Mouse (Mus musculus): ENCODE measurements at regions not wholly inside any gene's neighbourhood (a gene's known extent, or its start where the extent isn't known, plus 50 kb on each side); places are given as distances from the start of the nearest gene placed in this dataset.

DNA sequence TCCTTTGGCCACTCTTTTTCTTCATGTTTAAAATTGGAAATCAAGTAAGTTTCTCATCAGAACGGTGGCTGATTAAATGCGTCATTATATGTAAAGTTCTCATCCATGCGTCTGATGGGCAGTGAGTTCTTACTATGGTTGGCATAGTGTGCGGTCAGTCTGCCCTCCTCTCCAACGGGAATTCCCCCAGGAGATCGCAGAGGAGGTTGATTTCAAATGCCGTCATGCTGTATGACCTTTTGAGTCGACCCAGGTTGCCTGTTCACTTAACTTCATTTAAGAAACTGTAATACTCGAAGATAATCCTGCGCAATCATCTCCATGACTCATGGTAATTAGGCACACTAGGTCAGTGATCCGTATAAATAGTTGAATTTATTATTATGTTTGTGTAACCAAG lies 68.4 kb upstream of the Ampd3 start:
- 83% methylated on average over 11 of the region's 11 CpGs for WGBS
- Histone ChIP-seq H3K4me3 (ENCODE audit: low read depth, low read length) (no peak overlapping the region), H3K4me1 (replicated peaks; ENCODE audit: control insufficient read depth, insufficient read depth, low read length) (no peaks in the 10 kb centered on the region), H3K9ac (ENCODE audit: low read length) (no peak overlapping the region), H3K27me3 (replicated peaks; ENCODE audit: control insufficient read depth, insufficient read depth, low read length) (no peaks in the 10 kb centered on the region), H3K27ac (ENCODE audit: low read depth) (no peak overlapping the region), H3K4me2 (ENCODE audit: low read length) (no peak overlapping the region), H3K9me3 (ENCODE audit: control insufficient read depth, low read length) (no peaks in the 10 kb centered on the region), H3K36me3 (ENCODE audit: control insufficient read depth, insufficient read depth, low read length) (no peaks in the 10 kb centered on the region)
- DNase-seq (ENCODE audit: low spot score) (no peak), ATAC-seq (replicated peaks; ENCODE audit: low FRiP score, low TSS enrichment, low read depth) (no peak)

DNA sequence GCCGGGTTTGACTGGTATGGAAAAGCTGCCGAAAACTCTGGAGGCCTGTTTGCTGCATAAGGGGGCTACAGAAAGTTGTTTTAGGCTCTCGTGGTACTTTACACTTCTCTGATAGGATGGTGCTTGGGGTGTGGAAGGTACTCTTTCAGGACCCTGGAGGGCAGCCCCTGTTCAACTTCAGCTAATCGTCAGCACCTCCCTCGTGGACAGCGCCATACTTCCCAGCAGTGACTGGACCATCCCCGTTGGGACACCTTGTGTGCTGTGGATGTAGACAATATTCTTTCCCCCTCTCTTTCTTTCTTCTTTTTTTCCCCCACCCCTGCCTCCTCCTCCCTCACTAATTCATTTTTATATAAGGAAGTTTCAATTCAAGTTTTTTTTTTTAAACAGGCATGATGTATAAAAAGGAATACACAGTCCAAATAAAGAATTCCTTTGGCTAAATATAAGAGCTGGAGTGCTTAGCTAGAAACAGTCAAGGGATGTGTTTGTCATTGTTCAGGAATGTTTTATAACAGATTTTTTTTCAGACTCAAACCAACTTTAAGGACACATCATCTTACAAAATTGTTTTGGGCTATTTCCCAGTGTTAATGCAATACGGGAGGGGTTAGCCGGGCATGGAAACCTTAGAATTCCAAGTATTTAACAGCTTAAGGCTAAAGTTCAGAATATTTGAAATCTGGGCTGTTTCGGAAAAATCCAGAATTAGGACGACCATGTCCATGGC lies 66.2 kb upstream of the Ampd3 start:
- Histone ChIP-seq H3K9ac (ENCODE audit: low read length) (no peak overlapping the region), H3K27ac (ENCODE audit: low read depth) (no peak overlapping the region), H3K9me3 (ENCODE audit: control insufficient read depth, low read length) (no peaks in the 10 kb centered on the region), H3K4me2 (ENCODE audit: low read length) (no peak overlapping the region), H3K4me3 (ENCODE audit: low read depth, low read length) (no peak overlapping the region), H3K36me3 (ENCODE audit: control insufficient read depth, insufficient read depth, low read length) (no peaks in the 10 kb centered on the region), H3K4me1 (replicated peaks; ENCODE audit: control insufficient read depth, insufficient read depth, low read length) (no peaks in the 10 kb centered on the region), H3K27me3 (replicated peaks; ENCODE audit: control insufficient read depth, insufficient read depth, low read length) (no peaks in the 10 kb centered on the region)
- WGBS = 54% methylated on average over 11 of the region's 11 CpGs
- no peak for ATAC-seq (replicated peaks; ENCODE audit: low FRiP score, low TSS enrichment, low read depth)
- peak; percentile 87 for DNase-seq (ENCODE audit: low spot score)

DNA sequence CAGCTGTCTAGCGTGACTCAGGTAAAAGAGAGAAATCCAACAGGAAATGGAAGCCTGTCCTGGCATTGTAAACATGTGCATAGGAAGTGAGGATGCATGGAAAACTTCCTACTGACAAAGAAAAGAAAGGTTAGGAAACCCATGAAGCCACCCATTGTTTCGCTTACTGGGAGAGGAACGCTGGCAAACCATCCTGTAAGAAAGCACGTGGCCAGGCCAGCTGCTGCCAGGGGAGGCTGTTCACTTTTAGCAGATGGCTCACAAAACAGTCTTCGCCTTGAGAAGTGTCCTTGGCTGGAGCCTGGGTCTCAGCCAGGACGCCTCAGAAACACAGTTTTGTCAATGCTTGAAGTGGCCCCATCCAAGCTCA lies 65.6 kb upstream of the Ampd3 start:
- H3K27ac ChIP-seq (ENCODE audit: low read depth) = no peak overlapping the region
- no peak overlapping the region for H3K4me3 ChIP-seq (ENCODE audit: low read depth, low read length)
- H3K4me1 ChIP-seq (replicated peaks; ENCODE audit: control insufficient read depth, insufficient read depth, low read length) = no peaks in the 10 kb centered on the region
- no peaks in the 10 kb centered on the region for H3K9me3 ChIP-seq (ENCODE audit: control insufficient read depth, low read length)
- ATAC-seq (replicated peaks; ENCODE audit: low FRiP score, low TSS enrichment, low read depth) (no peak), DNase-seq (ENCODE audit: low spot score) (no peak)
- 74% methylated on average over 6 of the region's 6 CpGs for WGBS
- H3K27me3 ChIP-seq (replicated peaks; ENCODE audit: control insufficient read depth, insufficient read depth, low read length) = no peaks in the 10 kb centered on the region
- H3K36me3 ChIP-seq (ENCODE audit: control insufficient read depth, insufficient read depth, low read length) = no peaks in the 10 kb centered on the region
- no peak overlapping the region for H3K9ac ChIP-seq (ENCODE audit: low read length)
- no peak overlapping the region for H3K4me2 ChIP-seq (ENCODE audit: low read length)

DNA sequence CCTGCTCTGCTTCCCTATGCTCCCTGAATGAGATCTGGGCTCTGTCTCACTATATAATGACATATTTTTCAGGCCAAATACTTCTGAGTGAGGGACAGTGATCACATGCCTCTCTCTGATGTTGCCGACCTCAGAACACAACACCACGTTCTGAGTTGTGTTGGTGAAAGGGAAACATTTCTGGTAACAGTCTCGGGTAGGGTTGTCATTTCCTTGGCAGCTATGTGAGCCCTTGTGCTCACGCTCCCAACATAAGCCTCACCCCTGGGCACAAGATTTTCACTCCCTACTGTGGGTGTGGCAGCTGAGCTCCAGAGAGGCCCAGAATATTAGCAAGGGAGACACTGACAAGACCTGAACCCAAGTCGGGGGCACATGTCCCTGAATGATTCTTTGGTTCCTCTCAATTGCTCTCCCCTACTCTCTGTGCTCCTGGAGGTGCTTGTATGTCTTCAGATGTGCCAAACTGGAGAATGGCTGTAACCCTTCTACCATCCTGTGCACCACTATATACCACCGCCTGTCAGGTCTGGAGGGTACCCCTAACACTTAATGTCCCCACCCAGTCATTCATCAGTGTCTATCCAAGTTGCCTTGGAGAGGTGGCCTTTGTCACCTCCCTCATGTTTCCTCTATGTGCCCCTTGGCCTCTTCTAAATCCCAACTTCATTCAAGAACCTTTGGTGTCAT lies 62.5 kb upstream of the Ampd3 start:
- no peak overlapping the region for H3K4me3 ChIP-seq (ENCODE audit: low read depth, low read length)
- no peak for DNase-seq (ENCODE audit: low spot score)
- WGBS = 64% methylated on average over 6 of the region's 6 CpGs

DNA sequence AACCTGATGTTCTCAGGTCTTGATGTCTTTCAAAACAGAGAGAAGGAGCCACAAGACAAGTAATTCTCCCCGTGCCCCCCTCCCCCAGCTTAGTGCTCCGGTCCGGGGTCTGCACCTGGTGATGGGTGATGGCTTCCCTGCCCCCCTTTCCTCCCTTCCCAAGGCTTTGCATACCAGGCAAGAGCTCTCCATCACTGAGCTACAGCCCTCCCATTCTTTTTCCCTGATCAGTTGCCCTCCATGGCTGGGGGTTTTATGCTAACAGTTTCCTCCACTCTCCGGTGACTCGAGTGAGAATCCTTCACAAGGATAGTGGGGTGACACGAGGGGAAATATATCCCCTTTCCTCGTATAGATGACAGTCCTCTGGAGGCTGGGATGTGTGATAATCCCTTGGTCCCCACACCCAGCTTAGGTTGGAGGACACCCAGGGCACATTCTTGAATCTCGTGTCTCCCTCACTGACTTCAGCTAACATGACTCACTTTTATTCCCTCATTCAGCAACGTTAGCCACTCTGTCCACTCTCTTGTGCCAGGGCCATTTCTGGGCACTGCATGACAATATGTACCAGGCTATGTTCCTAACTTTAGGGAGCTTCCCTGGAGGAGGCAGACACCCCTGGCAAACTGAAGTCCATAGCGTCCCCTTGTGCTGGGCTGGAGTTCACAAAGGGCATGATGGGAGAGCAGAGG lies 61.9 kb upstream of the Ampd3 start:
- Histone ChIP-seq H3K9ac (ENCODE audit: low read length) (no peak overlapping the region), H3K27ac (ENCODE audit: low read depth) (no peak overlapping the region), H3K4me3 (ENCODE audit: low read depth, low read length) (no peak overlapping the region), H3K36me3 (ENCODE audit: control insufficient read depth, insufficient read depth, low read length) (no peaks in the 10 kb centered on the region), H3K9me3 (ENCODE audit: control insufficient read depth, low read length) (0 out of 2 replicates have a peak, but pooled peaks cover under 1% of the 10 kb centered on the region), H3K27me3 (replicated peaks; ENCODE audit: control insufficient read depth, insufficient read depth, low read length) (no peaks in the 10 kb centered on the region), H3K4me1 (replicated peaks; ENCODE audit: control insufficient read depth, insufficient read depth, low read length) (no peaks in the 10 kb centered on the region), H3K4me2 (ENCODE audit: low read length) (no peak overlapping the region)
- ATAC-seq (replicated peaks; ENCODE audit: low FRiP score, low TSS enrichment, low read depth) (no peak), DNase-seq (ENCODE audit: low spot score) (peak; percentile 49)
- 76% methylated on average over 10 of the region's 10 CpGs for WGBS

More for the DNA sequence above, 62.5 kb upstream of the Ampd3 start:
- H3K36me3 ChIP-seq (ENCODE audit: control insufficient read depth, insufficient read depth, low read length) = no peaks in the 10 kb centered on the region
- no peak overlapping the region for H3K4me2 ChIP-seq (ENCODE audit: low read length)
- H3K9ac ChIP-seq (ENCODE audit: low read length) = no peak overlapping the region
- no peak for ATAC-seq (replicated peaks; ENCODE audit: low FRiP score, low TSS enrichment, low read depth)
- H3K9me3 ChIP-seq (ENCODE audit: control insufficient read depth, low read length) = no peaks in the 10 kb centered on the region
- no peaks in the 10 kb centered on the region for H3K4me1 ChIP-seq (replicated peaks; ENCODE audit: control insufficient read depth, insufficient read depth, low read length)
- no peaks in the 10 kb centered on the region for H3K27me3 ChIP-seq (replicated peaks; ENCODE audit: control insufficient read depth, insufficient read depth, low read length)
- H3K27ac ChIP-seq (ENCODE audit: low read depth) = no peak overlapping the region

DNA sequence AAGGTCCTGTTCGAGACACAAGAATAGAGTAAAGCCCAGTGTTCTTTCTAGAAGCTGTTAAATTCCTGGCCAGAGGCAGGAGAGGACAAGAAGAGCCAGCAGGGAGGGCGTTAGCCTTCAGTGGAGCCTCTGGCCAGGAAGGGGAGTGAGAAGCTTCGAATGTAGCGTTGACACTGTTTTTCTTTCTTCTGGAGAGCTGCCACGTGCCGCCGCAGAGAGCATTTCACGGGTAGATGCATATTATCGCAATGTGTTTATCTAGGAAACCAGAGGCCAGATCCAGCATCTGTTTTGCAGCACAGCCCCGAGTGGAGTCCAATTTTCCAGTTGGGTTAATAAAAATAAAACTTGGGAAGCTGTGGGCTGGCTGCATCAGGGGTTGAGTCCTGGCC lies 61.3 kb upstream of the Ampd3 start:
- ATAC-seq (replicated peaks; ENCODE audit: low FRiP score, low TSS enrichment, low read depth) = no peak
- no peaks in the 10 kb centered on the region for H3K27me3 ChIP-seq (replicated peaks; ENCODE audit: control insufficient read depth, insufficient read depth, low read length)

DNA sequence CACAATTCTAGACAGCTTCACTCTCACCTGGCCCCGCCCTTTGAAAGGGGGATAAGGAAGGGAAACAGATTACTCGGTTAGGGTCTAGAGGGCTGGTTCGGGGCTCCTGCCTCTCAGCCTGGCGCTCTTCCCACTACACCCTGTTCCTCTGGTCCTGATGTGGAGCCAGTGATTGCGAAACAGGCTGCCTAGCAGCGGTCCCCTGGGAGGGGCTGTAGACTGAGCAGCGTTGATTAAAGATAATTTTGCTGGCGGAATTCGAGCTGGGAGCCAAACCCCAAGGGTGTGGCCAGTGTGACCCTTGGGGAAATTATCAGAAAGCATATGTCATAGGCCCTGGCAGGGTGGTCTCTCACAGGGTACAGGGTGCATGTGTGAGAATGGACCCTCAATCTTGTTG lies 59.9 kb upstream of the Ampd3 start:
- no peaks in the 10 kb centered on the region for H3K4me1 ChIP-seq (replicated peaks; ENCODE audit: control insufficient read depth, insufficient read depth, low read length)
- no peak overlapping the region for H3K4me3 ChIP-seq (ENCODE audit: low read depth, low read length)
- H3K9ac ChIP-seq (ENCODE audit: low read length) = no peak overlapping the region
- ATAC-seq (replicated peaks; ENCODE audit: low FRiP score, low TSS enrichment, low read depth) (no peak), DNase-seq (ENCODE audit: low spot score) (no peak)
- H3K9me3 ChIP-seq (ENCODE audit: control insufficient read depth, low read length) = 0 out of 2 replicates have a peak, but pooled peaks cover 3% of the 10 kb centered on the region
- no peaks in the 10 kb centered on the region for H3K27me3 ChIP-seq (replicated peaks; ENCODE audit: control insufficient read depth, insufficient read depth, low read length)
- no peak overlapping the region for H3K27ac ChIP-seq (ENCODE audit: low read depth)
- H3K36me3 ChIP-seq (ENCODE audit: control insufficient read depth, insufficient read depth, low read length) = no peaks in the 10 kb centered on the region
- H3K4me2 ChIP-seq (ENCODE audit: low read length) = no peak overlapping the region
- 83% methylated on average over 9 of the region's 9 CpGs for WGBS

More for the DNA sequence above, 61.3 kb upstream of the Ampd3 start:
- DNase-seq (ENCODE audit: low spot score) = no peak
- H3K36me3 ChIP-seq (ENCODE audit: control insufficient read depth, insufficient read depth, low read length) = no peaks in the 10 kb centered on the region
- no peak overlapping the region for H3K4me3 ChIP-seq (ENCODE audit: low read depth, low read length)
- no peak overlapping the region for H3K9ac ChIP-seq (ENCODE audit: low read length)
- 46% methylated on average over 10 of the region's 10 CpGs for WGBS
- 0 out of 2 replicates have a peak, but pooled peaks cover 3% of the 10 kb centered on the region for H3K9me3 ChIP-seq (ENCODE audit: control insufficient read depth, low read length)
- H3K4me1 ChIP-seq (replicated peaks; ENCODE audit: control insufficient read depth, insufficient read depth, low read length) = no peaks in the 10 kb centered on the region
- no peak overlapping the region for H3K4me2 ChIP-seq (ENCODE audit: low read length)
- H3K27ac ChIP-seq (ENCODE audit: low read depth) = no peak overlapping the region

DNA sequence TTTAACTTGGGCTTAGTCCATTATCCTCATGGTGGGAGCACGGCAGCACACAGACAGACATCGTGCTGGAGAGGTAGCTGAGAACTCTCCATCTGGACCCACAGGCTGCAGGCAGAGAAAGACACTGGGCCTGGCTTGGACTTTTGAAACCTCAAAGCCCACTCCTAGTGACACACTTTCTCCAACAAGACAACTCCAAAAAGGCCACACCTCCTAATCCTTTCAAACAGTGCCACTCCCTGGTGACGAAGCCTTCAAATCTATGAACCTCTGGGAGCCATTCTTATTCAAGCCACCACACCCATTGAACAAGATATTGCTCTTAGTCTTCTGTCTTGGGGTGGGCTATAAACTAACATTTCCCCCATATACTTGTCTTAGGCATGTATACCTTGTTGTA lies 59.2 kb upstream of the Ampd3 start:
- WGBS = 96% methylated on average over 3 of the region's 3 CpGs

More for the DNA sequence above, 59.2 kb upstream of the Ampd3 start:
- H3K27me3 ChIP-seq (replicated peaks; ENCODE audit: control insufficient read depth, insufficient read depth, low read length) = no peaks in the 10 kb centered on the region
- H3K4me1 ChIP-seq (replicated peaks; ENCODE audit: control insufficient read depth, insufficient read depth, low read length) = no peaks in the 10 kb centered on the region
- ATAC-seq (replicated peaks; ENCODE audit: low FRiP score, low TSS enrichment, low read depth) = no peak
- no peaks in the 10 kb centered on the region for H3K36me3 ChIP-seq (ENCODE audit: control insufficient read depth, insufficient read depth, low read length)
- 0 out of 2 replicates have a peak, but pooled peaks cover 3% of the 10 kb centered on the region for H3K9me3 ChIP-seq (ENCODE audit: control insufficient read depth, low read length)
- no peak overlapping the region for H3K4me3 ChIP-seq (ENCODE audit: low read depth, low read length)
- no peak overlapping the region for H3K4me2 ChIP-seq (ENCODE audit: low read length)
- DNase-seq (ENCODE audit: low spot score) = no peak
- no peak overlapping the region for H3K27ac ChIP-seq (ENCODE audit: low read depth)
- no peak overlapping the region for H3K9ac ChIP-seq (ENCODE audit: low read length)
